Mouse (Mus musculus): ENCODE results near the gene Cpa1.

DNA sequence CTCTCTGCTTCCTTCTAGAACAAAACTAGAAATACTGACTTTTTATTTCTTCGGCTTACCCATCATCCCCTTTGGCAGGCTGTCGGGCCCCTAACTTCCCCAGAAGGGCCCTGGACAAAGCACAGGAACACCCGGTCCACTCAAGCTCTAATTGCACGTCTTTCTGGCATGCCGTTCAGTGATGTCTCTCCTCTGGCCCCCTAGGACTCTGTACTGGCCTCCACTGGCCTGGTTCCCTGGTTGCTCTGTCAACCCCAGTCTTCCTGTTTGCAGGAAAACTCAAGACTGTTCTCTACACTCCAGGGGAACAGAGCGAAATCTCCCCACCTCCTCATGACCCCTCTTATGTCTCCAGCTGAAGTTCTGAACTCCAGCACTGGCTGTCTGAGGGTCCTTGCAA, 20.3 kb upstream of the Cpa1 start:
- TF ChIP-seq POLR2A (IDR thresholded peaks at IDR 0.05; ENCODE audit: insufficient read depth, low read depth, low read length), result no peak
- TF ChIP-seq EP300 (IDR thresholded peaks at IDR 0.05; ENCODE audit: insufficient read depth, low read depth, low read length), result no peak
